Mouse (Mus musculus) cortical plate, adult 2 months (tissue): ENCODE data around the gene Atl3. TPM values are rescaled to one million over a fixed set of nuclear protein-coding genes. Genes with fewer than 3 reads are reported as not detected.

Experiments
- H3K27ac ChIP-seq: fragments of 200-500 bp; 2 replicates; pipeline ENCODE4 v1.5.1; 2012; ENCODE audit warnings: low read length, control low read depth, inconsistent platforms; ENCODE audit not compliant: insufficient read depth
- H3K4me1 ChIP-seq: fragments of 200-500 bp; 2 replicates; pipeline ENCODE4 v1.6.1; 2011; ENCODE audit warnings: low read length; ENCODE audit not compliant: control insufficient read depth, insufficient read depth
- H3K4me3 ChIP-seq: fragments of 200-500 bp; 2 replicates; pipeline ENCODE4 v1.5.1; 2011; ENCODE audit warnings: mild to moderate bottlenecking, low read length, control low read depth; ENCODE audit not compliant: insufficient read depth
- CTCF ChIP-seq: fragments of 200-500 bp; IDR thresholded peaks from 2 replicates; pipeline ENCODE4 v1.5.1; 2011; ENCODE audit warnings: mild to moderate bottlenecking, control low read depth, low read length; ENCODE audit not compliant: insufficient read depth; ENCODE audit errors: extremely low read depth
- POLR2A ChIP-seq: fragments of 200-500 bp; IDR thresholded peaks from 2 replicates; pipeline ENCODE4 v1.6.1; 2011; ENCODE audit warnings: mild to moderate bottlenecking, low read length, control low read depth; ENCODE audit not compliant: insufficient read depth; ENCODE audit errors: extremely low read depth
- polyA plus RNA-seq: library from polyadenylated mRNA; depleted of rRNA; stranded (reverse); fragments of >200 nt; gene quantifications from 2 replicates; pipeline ENCODE4 v1.2.3, GENCODE M21; 2012

The Atl3 gene
- polyA plus RNA-seq, 1 experiment = 19.4 TPM

DNA sequence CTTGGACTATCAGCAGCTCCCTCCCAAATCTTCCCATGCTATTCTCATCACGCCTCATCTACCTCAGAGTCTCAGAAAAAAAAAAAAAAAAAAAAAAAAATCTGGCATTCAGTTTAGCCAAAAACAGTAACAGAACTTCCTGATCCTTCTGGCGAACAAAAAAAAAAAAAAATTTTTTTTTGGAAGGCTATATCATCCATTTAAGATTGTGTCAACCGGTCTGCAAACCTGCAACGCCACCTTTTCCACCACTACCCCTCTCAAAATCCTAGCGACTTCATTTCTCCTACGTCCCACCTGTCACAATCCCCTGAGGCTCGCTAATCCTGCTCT, 11.6 kb upstream of the Atl3 start:
- H3K27ac ChIP-seq = peak overlapping the region; percentile 97
- H3K4me1 ChIP-seq = peaks cover 2% of the 10 kb centered on the region; the same call in 1 of the 2 replicates
- H3K4me3 ChIP-seq = peak overlapping the region; percentile 77
- TF ChIP-seq POLR2A = no peak
- TF ChIP-seq CTCF = no peak

GRCm38 (mm10) chr19:7482599-7483511, 11.0 kb upstream of the Atl3 start, which contains the start of gene Rtn3:
Gene Rtn3, minus strand, starts transcription at chr19:7483281.
- Histone ChIP-seq H3K4me1 (peaks cover 2% of the 10 kb centered on the region; the same call in 1 of the 2 replicates), H3K27ac (peak within 1 kb of the TSS; percentile 97)
- TF ChIP-seq CTCF = no peak
- peak; percentile 99 for TF ChIP-seq POLR2A

DNA sequence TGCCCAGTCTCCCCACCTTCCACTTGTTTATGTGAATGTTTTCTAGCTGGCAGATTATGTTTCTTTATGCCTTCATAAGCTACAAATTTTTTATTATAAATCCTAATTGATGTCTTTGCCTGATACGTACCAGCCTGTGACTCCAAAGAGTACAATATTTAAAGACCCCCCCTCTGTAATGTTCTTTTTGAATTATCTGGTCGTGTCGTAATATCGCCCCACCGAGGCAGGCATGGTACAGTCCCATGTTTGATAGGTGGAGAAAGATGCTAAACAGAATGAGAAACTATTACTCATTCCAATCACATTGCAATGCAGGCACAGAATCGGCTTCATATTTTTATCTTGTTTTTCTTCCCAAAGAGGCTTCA, 10.3 kb upstream of the Atl3 start:
- H3K4me3 ChIP-seq = peak overlapping the region; percentile 77
- peaks cover 2% of the 10 kb centered on the region; the same call in 1 of the 2 replicates for H3K4me1 ChIP-seq
- TF ChIP-seq CTCF = no peak
- no peak; the same call in 1 of the 2 replicates for TF ChIP-seq POLR2A

More at GRCm38 (mm10) chr19:7482599-7483511, 11.0 kb upstream of the Atl3 start, which contains the start of gene Rtn3:
- peak within 1 kb of the TSS; percentile 77 for H3K4me3 ChIP-seq

GRCm38 (mm10) chr19:7484076-7484475, 9.8 kb upstream of the Atl3 start:
- TF ChIP-seq CTCF (no peak), POLR2A (no peak)
- Histone ChIP-seq H3K27ac (peak overlapping the region; percentile 47), H3K4me3 (peak overlapping the region; percentile 77), H3K4me1 (peaks cover 2% of the 10 kb centered on the region; the same call in 1 of the 2 replicates)

More for the DNA sequence above, 10.3 kb upstream of the Atl3 start:
- peak overlapping the region; percentile 47 for H3K27ac ChIP-seq

DNA sequence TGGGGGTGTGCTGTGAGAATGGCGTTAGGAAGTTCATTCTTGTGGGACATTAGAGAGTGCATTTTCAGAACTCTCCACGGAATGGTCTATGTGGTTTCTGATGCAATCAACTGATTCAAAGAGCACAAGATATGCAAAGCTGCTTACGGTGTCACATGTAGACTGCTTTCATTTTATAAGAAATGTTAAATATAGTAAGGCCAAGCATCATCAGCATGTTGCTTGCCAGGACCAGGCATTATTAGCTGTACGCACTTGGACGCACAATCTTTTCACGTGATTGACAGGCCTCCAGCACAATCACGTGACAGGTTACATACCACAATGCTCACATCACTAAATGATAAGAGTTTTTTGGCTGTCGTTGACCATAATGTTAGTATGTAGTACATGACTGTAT, 6.2 kb upstream of the Atl3 start:
- Histone ChIP-seq H3K27ac (no peak overlapping the region), H3K4me1 (no peaks in the 10 kb centered on the region), H3K4me3 (no peak overlapping the region)
- TF ChIP-seq CTCF (no peak), POLR2A (no peak)

DNA sequence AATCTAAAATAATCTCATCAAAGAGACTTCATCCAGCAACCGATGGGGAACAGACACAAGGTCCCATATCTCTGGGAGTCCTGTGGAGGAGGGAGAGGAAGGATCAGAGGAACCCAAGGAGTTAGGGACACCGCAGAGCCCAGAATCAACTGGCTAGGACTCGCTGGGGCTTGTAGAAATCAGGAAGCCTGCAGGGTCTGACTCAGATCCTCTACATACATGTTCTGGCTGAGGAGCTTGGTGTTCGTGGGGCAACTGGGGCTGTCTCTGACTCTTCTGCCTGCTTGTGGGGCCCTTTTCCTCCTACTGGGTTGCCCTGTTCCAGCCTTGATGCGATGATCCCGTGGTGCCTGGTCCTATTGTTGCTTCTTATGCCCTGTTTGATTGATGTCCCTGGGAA, 1.9 kb upstream of the Atl3 start:
- Histone ChIP-seq H3K27ac (no peak overlapping the region), H3K4me1 (0 out of 2 replicates have a peak, but pooled peaks cover 2% of the 10 kb centered on the region), H3K4me3 (no peak overlapping the region)
- no peak for TF ChIP-seq POLR2A
- TF ChIP-seq CTCF = no peak

DNA sequence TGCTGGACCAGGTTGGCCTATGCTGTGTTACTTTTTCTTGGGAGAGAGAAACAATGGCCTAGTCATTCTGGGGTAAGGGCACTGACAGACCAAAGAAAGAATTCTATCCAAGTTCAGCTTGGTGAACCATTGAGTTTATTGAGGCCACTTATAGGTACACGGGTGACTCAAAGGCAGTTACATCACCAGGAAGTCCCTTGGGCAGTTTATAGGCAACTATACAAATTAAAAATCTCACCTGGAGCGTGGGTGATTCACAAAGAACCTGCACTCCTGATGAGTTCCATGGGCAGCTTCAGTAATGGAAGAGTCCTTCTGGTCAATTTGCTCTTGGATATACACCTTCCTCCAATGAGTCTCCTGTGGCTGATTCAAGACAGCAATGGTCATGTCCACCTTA, 1.2 kb upstream of the Atl3 start:
- no peak overlapping the region for H3K27ac ChIP-seq

GRCm38 (mm10) chr19:7494187-7495015, 561 bp downstream of the Atl3 start:
- peak overlapping the region; percentile 55 for H3K4me3 ChIP-seq
- peak overlapping the region; percentile 98 for H3K27ac ChIP-seq
- H3K4me1 ChIP-seq = 0 out of 2 replicates have a peak, but pooled peaks cover 2% of the 10 kb centered on the region
- TF ChIP-seq POLR2A = peak; percentile 94
- no peak for TF ChIP-seq CTCF

More for the DNA sequence above, 1.2 kb upstream of the Atl3 start:
- no peak overlapping the region for H3K4me3 ChIP-seq
- TF ChIP-seq CTCF (no peak), POLR2A (no peak)
- 0 out of 2 replicates have a peak, but pooled peaks cover 2% of the 10 kb centered on the region for H3K4me1 ChIP-seq
